Mouse (Mus musculus): Measurements from ENCODE around the gene Atg3. TPM values are rescaled to one million over a fixed set of nuclear protein-coding genes. Genes with fewer than 3 reads are reported as not detected.

Gene Atg3
- polyA plus RNA-seq, 1 experiment from 2014 or later: 34.6 TPM

DNA sequence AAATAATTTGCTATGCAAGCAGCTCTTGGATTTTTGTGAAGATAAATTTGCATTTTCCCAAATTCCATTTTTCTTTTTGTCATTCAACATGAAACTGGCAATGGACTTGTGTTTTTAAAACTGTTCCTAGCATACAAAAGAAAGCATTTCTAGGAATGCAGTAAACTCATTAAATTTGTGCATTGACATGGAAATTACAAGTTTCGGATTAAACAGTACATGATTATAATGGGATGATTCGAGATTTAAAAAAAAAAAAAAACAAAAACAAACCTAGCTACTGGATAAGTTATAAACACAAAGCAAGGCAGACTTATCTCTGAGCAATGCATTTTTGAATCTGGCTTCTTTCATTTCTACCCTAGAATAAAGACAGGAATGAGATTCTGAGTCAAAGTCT, 63.4 kb downstream of the Atg3 start:
- H3K4me2 ChIP-seq: no peak overlapping the region
- no peak overlapping the region for H3K4me3 ChIP-seq
- no peaks in the 10 kb centered on the region for H3K27me3 ChIP-seq
- no peaks in the 10 kb centered on the region for H3K36me3 ChIP-seq
- H3K9me3 ChIP-seq: no peaks in the 10 kb centered on the region
- no peak overlapping the region for H3K9ac ChIP-seq
- ATAC-seq (ENCODE audit: insufficient number of reproducible peaks, insufficient read depth, low FRiP score, low TSS enrichment, low read depth): no peak
- no peak overlapping the region for H3K27ac ChIP-seq
- 69% methylated on average over 2 of the region's 2 CpGs for WGBS
- H3K4me1 ChIP-seq: no peaks in the 10 kb centered on the region

GRCm38 (mm10) chr16:45222771-45223170, 64.2 kb downstream of the Atg3 start:
- no peak for ATAC-seq (ENCODE audit: insufficient number of reproducible peaks, insufficient read depth, low FRiP score, low TSS enrichment, low read depth)
- Histone ChIP-seq H3K9me3 (no peaks in the 10 kb centered on the region), H3K4me3 (no peak overlapping the region), H3K36me3 (no peaks in the 10 kb centered on the region), H3K27me3 (no peaks in the 10 kb centered on the region), H3K4me2 (no peak overlapping the region), H3K4me1 (no peaks in the 10 kb centered on the region), H3K9ac (no peak overlapping the region), H3K27ac (no peak overlapping the region)
- WGBS: 81% methylated on average over 3 of the region's 3 CpGs

DNA sequence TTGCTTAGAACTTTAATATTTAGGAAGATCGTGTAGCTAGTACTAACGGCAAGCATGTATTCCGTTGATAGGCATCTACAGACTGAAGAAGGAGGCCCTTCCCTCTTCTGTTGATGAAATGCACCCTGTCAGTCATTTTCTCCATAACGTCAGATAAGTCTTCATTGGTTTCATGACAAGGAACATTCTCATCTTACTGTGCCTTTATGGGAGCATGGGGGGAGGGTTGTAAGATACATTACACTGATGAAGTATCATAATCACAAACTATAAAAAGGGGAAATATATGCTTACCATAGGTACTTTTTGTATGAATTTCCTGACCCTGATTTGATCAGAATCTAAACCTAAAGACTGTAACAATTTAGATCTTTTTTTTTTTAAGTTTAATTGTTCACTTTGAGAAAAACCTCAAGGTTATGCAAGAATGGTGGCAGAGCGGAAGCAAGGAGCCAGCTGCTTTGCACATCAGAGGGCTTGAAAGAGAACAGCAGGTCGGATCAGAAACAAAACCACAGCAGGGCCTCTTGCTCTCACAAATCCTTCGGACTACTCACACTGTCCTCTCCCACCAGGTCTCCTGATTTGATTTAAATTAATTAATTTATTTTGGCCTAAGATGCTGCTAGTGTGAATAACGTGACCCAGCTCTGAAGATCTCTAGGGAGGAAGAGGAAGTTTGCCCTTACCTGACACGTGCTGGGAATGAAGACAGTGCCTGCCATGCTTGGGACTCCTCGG, 65.2 kb downstream of the Atg3 start, which contains the start of gene Btla:
TSS of gene Btla (plus strand) at position 668 of the 741 bp plus-strand sequence.
- WGBS: 41% methylated on average over 10 of the region's 10 CpGs
- ATAC-seq (ENCODE audit: insufficient number of reproducible peaks, insufficient read depth, low FRiP score, low TSS enrichment, low read depth): no peak

GRCm38 (mm10) chr16:45224431-45225008, 65.9 kb downstream of the Atg3 start:
- no peaks in the 10 kb centered on the region for H3K27me3 ChIP-seq
- WGBS: 59% methylated on average over 4 of the region's 4 CpGs
- no peak overlapping the region for H3K9ac ChIP-seq
- H3K4me1 ChIP-seq: no peaks in the 10 kb centered on the region
- no peak overlapping the region for H3K4me2 ChIP-seq
- no peak overlapping the region for H3K4me3 ChIP-seq
- no peaks in the 10 kb centered on the region for H3K36me3 ChIP-seq
- H3K27ac ChIP-seq: no peak overlapping the region
- no peaks in the 10 kb centered on the region for H3K9me3 ChIP-seq
- no peak for ATAC-seq (ENCODE audit: insufficient number of reproducible peaks, insufficient read depth, low FRiP score, low TSS enrichment, low read depth)

More for the DNA sequence above, 65.2 kb downstream of the Atg3 start, which contains the start of gene Btla:
- H3K4me2 ChIP-seq: no peak within 1 kb of the TSS
- no peak within 1 kb of the TSS for H3K4me3 ChIP-seq
- H3K36me3 ChIP-seq: no peaks in the 10 kb centered on the region
- H3K9me3 ChIP-seq: no peaks in the 10 kb centered on the region
- no peaks in the 10 kb centered on the region for H3K4me1 ChIP-seq
- H3K27me3 ChIP-seq: no peaks in the 10 kb centered on the region
- no peak within 1 kb of the TSS for H3K27ac ChIP-seq
- no peak within 1 kb of the TSS for H3K9ac ChIP-seq

GRCm38 (mm10) chr16:45227002-45227401, 68.4 kb downstream of the Atg3 start:
- Histone ChIP-seq H3K4me2 (no peak overlapping the region), H3K9me3 (no peaks in the 10 kb centered on the region), H3K36me3 (no peaks in the 10 kb centered on the region), H3K4me3 (no peak overlapping the region), H3K4me1 (no peaks in the 10 kb centered on the region), H3K9ac (no peak overlapping the region), H3K27me3 (no peaks in the 10 kb centered on the region), H3K27ac (no peak overlapping the region)
- WGBS: 76% methylated on average over 1 of the region's 1 CpGs
- no peak for ATAC-seq (ENCODE audit: insufficient number of reproducible peaks, insufficient read depth, low FRiP score, low TSS enrichment, low read depth)

DNA sequence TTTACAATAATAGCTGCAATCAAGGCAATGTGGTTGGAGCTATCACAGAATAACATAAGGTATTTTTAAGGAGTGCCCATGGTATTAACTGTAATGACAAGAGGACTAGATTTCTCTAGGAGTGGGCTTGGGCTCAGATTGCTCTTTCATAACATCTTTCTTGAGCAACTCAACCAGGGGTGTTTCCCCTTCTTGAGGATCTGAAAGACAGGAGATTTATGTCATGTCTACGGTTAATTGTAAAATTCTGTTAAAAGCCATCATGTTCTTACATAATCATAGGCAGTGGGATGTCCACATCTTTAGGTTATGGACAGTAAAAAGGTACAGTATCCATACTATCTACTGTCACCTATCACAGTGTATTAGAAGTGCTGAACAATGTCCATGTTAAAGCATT, 72.7 kb downstream of the Atg3 start:
- H3K4me2 ChIP-seq: no peak overlapping the region
- H3K36me3 ChIP-seq: no peaks in the 10 kb centered on the region
- no peak overlapping the region for H3K4me3 ChIP-seq
- no peaks in the 10 kb centered on the region for H3K27me3 ChIP-seq
- H3K27ac ChIP-seq: no peak overlapping the region
- WGBS: 89% methylated on average over 1 of the region's 1 CpGs
- no peaks in the 10 kb centered on the region for H3K4me1 ChIP-seq
- no peak for ATAC-seq (ENCODE audit: insufficient number of reproducible peaks, insufficient read depth, low FRiP score, low TSS enrichment, low read depth)
- H3K9ac ChIP-seq: no peak overlapping the region
- H3K9me3 ChIP-seq: no peaks in the 10 kb centered on the region

DNA sequence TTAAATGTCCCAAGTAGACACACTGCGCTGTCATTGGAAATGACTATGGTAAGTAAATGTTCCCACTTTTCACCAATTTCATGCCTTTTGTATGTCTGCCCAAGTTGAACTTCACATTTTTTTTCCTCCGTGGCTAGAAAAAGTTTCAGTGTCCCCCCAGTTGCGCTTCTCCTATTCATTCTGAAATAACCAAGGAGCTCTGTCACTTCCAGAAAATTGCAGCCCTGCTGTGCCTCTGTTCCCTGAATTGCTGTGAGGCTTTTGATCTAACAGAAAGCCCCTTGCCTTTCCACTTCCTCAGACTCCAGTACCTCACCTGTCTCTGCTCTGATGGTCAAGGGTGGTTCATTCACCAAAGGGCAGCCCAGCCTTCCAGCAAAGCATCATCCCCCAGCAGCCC, 74.4 kb downstream of the Atg3 start:
- no peak for ATAC-seq (ENCODE audit: insufficient number of reproducible peaks, insufficient read depth, low FRiP score, low TSS enrichment, low read depth)
- WGBS: 72% methylated on average over 3 of the region's 3 CpGs
- H3K4me1 ChIP-seq: no peaks in the 10 kb centered on the region
- H3K4me3 ChIP-seq: no peak overlapping the region
- no peaks in the 10 kb centered on the region for H3K27me3 ChIP-seq
- no peak overlapping the region for H3K4me2 ChIP-seq
- no peak overlapping the region for H3K27ac ChIP-seq
- H3K9ac ChIP-seq: no peak overlapping the region
- no peaks in the 10 kb centered on the region for H3K9me3 ChIP-seq
- no peaks in the 10 kb centered on the region for H3K36me3 ChIP-seq

Other genes starting within 250 kb of the Atg3 start
- gene Cd200r3, start 215.1 kb upstream of the Atg3 start, polyA plus RNA-seq (2015; fragmentation: Nextera tagmentation; extraction: Ambion mirVana): 0.22 TPM in 1 of 2 replicates, not detected in the other
- gene Ccdc80, start 65.4 kb upstream of the Atg3 start, polyA plus RNA-seq (2015; fragmentation: Nextera tagmentation; extraction: Ambion mirVana): 49.8 and 51.8 TPM in 2 replicates
- 15.6 and 21.6 TPM in 2 replicates for gene Slc35a5, start 79 bp upstream of the Atg3 start, polyA plus RNA-seq (2015; fragmentation: Nextera tagmentation; extraction: Ambion mirVana)
- 0.77 and 1.1 TPM in 2 replicates for gene Btla, start 65.5 kb downstream of the Atg3 start, polyA plus RNA-seq (2015; fragmentation: Nextera tagmentation; extraction: Ambion mirVana)